8 mouse cellular contexts compared by ENCODE assay signal in the genomic region with DNA sequence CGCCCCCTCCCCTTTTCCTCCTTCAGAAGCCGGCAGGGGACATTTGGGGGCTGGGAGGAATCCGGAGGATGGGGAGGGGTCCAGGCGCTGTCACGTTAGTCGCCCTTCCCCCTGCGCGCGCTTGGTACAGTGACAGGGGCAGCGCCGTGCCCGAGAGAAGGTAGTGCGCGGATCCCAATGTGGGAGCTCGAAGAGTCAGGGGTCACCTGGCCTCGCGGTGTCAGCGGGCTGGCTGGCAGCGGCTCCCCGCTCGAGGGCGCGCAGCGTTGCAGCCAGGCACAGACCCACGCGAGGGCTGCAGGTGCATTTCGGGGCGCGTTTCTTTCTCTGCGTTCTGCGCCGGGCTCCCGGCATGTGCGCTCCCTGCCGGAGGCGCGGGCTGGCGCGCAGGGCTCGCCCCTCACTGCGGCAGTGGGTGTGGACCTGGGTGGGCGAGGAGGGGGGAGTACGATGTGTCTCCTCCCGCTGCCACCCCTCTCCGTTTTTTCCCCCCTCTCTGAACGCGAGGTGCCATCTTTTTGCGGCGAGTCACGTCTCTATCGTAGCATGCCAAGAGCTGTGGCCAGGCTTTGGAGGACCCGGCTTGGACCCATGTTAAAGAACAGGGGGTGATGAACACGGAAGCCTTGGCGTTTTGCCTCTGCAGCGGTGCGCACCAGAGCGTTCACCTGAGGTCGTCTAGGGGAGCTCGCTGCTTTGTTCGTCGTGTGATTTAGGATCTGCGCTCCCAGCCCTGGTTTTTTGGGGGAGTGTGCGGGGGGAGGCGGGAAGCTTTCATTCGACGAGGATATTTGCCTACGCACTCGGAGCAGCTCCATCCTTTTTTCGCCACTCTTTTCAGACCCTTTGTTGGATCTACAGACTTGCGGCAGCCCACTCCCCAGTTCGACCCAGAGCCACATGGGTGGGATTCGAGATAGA. TPM values are rescaled to one million over a fixed set of nuclear protein-coding genes. Genes with fewer than 3 reads are reported as not detected.
DNase-seq lines count a peak whose midpoint lies in the region; ATAC-seq and TF ChIP-seq lines count a peak whose summit lies in the region.

No protein-coding gene starts in this region.

- peaks cover 13% of the 10 kb centered on the region for H3K4me1 ChIP-seq in G1E (ENCODE audit: insufficient read depth, low read depth, low read length)
- H3K4me1 ChIP-seq in forebrain, embryonic 11.5 days (replicated peaks; ENCODE audit: control insufficient read depth, insufficient read depth, low read length) = peaks cover 11% of the 10 kb centered on the region
- peaks cover 2% of the 10 kb centered on the region; the same call in 1 of the 2 replicates for H3K4me1 ChIP-seq in hindbrain, embryonic 11.5 days (replicated peaks; ENCODE audit: control insufficient read depth, insufficient read depth, low read length)

- TF ChIP-seq CTCF in G1E (IDR thresholded peaks at IDR 0.05; ENCODE audit: low read depth, low read length) = no peak
- no peak for TF ChIP-seq CTCF in brain, embryonic 14.5 days (IDR thresholded peaks at IDR 0.05; ENCODE audit: borderline replicate concordance, extremely low read depth, insufficient read depth, insufficient read length)

- no peak for ATAC-seq in G1E (ENCODE audit: extremely low read depth, insufficient number of reproducible peaks, low FRiP score, poor library complexity, severe bottlenecking)
- peak; percentile 23 for ATAC-seq in forebrain, embryonic 11.5 days (replicated peaks; ENCODE audit: low FRiP score)
- peak; percentile 26; the same call in 1 of the 2 replicates for ATAC-seq in hindbrain, embryonic 11.5 days (ENCODE audit: low FRiP score)

- DNase-seq in G1E (ENCODE audit: low spot score) = no peak
- DNase-seq in brain, embryonic 14.5 days (ENCODE audit: low read depth) = peak; percentile 90
- DNase-seq in forebrain, embryonic 11.5 days (ENCODE audit: low spot score) = peak; percentile 76
- peak; percentile 67 for DNase-seq in hindbrain, embryonic 11.5 days (ENCODE audit: low spot score)
- DNase-seq in layer of hippocampus, postnatal 10 days (ENCODE audit: low spot score in 2 of 2) = peak; percentile 75 to 83
- DNase-seq in lung, postnatal 10 days = peak; percentile 59
- peak; percentile 61 to 66 for DNase-seq in right cerebral cortex, postnatal 36 days (ENCODE audit: low spot score in 2 of 2)
- no peak for DNase-seq in urinary bladder, postnatal 14 days (ENCODE audit: low spot score)

- peak; percentile 67 for TF ChIP-seq POLR2A in brain, embryonic 14.5 days (IDR thresholded peaks at IDR 0.05; ENCODE audit: borderline replicate concordance, extremely low read depth, insufficient read depth, insufficient read length, poor library complexity, severe bottlenecking)

- H3K9me3 ChIP-seq in G1E (replicated peaks) = peaks cover 10% of the 10 kb centered on the region
- no peaks in the 10 kb centered on the region for H3K9me3 ChIP-seq in forebrain, embryonic 11.5 days (ENCODE audit: control insufficient read depth, low read length)
- H3K9me3 ChIP-seq in hindbrain, embryonic 11.5 days (ENCODE audit: control insufficient read depth, low read length) = no peaks in the 10 kb centered on the region

- H3K4me3 ChIP-seq in G1E (ENCODE audit: low read depth, low read length) = peak overlapping the region; percentile 20; the same call in 1 of the 2 replicates
- H3K4me3 ChIP-seq in forebrain, embryonic 11.5 days (ENCODE audit: low read depth, low read length) = peak overlapping the region; percentile 54
- H3K4me3 ChIP-seq in hindbrain, embryonic 11.5 days (ENCODE audit: low read depth, low read length) = peak overlapping the region; percentile 63

- H3K27me3 ChIP-seq in G1E (ENCODE audit: insufficient read depth, low read length) = peaks cover 52% of the 10 kb centered on the region
- peaks cover 45% of the 10 kb centered on the region for H3K27me3 ChIP-seq in forebrain, embryonic 11.5 days (ENCODE audit: control insufficient read depth, insufficient read depth, low read length)
- H3K27me3 ChIP-seq in hindbrain, embryonic 11.5 days (ENCODE audit: control insufficient read depth, insufficient read depth, low read length) = peaks cover 39% of the 10 kb centered on the region

- H3K27ac ChIP-seq in forebrain, embryonic 11.5 days (ENCODE audit: low read depth, low read length) = no peak overlapping the region; the same call in 1 of the 2 replicates
- peak overlapping the region; percentile 76 for H3K27ac ChIP-seq in hindbrain, embryonic 11.5 days (ENCODE audit: low read depth, low read length)

- peak overlapping the region; percentile 49 for H3K9ac ChIP-seq in forebrain, embryonic 11.5 days (ENCODE audit: low read length)
- peak overlapping the region; percentile 70 for H3K9ac ChIP-seq in hindbrain, embryonic 11.5 days (ENCODE audit: low read depth, low read length)

- no peaks in the 10 kb centered on the region for H3K36me3 ChIP-seq in G1E (replicated peaks)
- no peaks in the 10 kb centered on the region for H3K36me3 ChIP-seq in forebrain, embryonic 11.5 days (ENCODE audit: control insufficient read depth, insufficient read depth, low read length)
- no peaks in the 10 kb centered on the region for H3K36me3 ChIP-seq in hindbrain, embryonic 11.5 days (ENCODE audit: control insufficient read depth, insufficient read depth, low read length)

- peak overlapping the region; percentile 94 for H3K4me2 ChIP-seq in forebrain, embryonic 11.5 days (ENCODE audit: low read depth, low read length, severe bottlenecking)
- H3K4me2 ChIP-seq in hindbrain, embryonic 11.5 days (replicated peaks; ENCODE audit: low read depth, low read length) = peak overlapping the region; percentile 96

- under 1% methylated on average over 65 of the region's 72 CpGs for WGBS in forebrain, embryonic 11.5 days
- under 1% methylated on average over 63 of the region's 72 CpGs for WGBS in hindbrain, embryonic 11.5 days

RNA-seq across cellular contexts. Expression of a gene that starts 1.2 kb away (rescaled TPM):
- total RNA-seq in G1E (2014; fragmentation: Nextera tagmentation) (5.5 and 7.6 TPM in 2 replicates), G1E (2017) (1.2 and 2.0 TPM in 2 replicates)
- 5.0 and 8.1 TPM in 2 replicates for polyA plus RNA-seq in G1E (2012)
- 305 and 557 TPM in 2 replicates for polyA plus RNA-seq in brain, embryonic 14.5 days (2012; rRNA removed)
- 33.0 and 43.1 TPM in 2 replicates for polyA plus RNA-seq in forebrain, embryonic 11.5 days (2014; fragmentation: Nextera tagmentation; extraction: Ambion mirVana)
- polyA plus RNA-seq in hindbrain, embryonic 11.5 days (2014; fragmentation: Nextera tagmentation; extraction: Ambion mirVana) = 91.9 and 94.9 TPM in 2 replicates
- 100 to 1,000 TPM; 506 to 549 TPM for total RNA-seq in layer of hippocampus, postnatal 10 days (2021)

RNA-seq across cellular contexts. Expression of a gene that starts 46.3 kb away (rescaled TPM):
- total RNA-seq in G1E (2014; fragmentation: Nextera tagmentation) (not detected in 2 replicates), G1E (2017) (0.06 and 0.16 TPM in 2 replicates)
- not detected in 2 replicates for polyA plus RNA-seq in G1E (2012)
- not detected in 2 replicates for polyA plus RNA-seq in brain, embryonic 14.5 days (2012; rRNA removed)
- polyA plus RNA-seq in forebrain, embryonic 11.5 days (2014; fragmentation: Nextera tagmentation; extraction: Ambion mirVana) = not detected in 2 replicates
- not detected in 2 replicates for polyA plus RNA-seq in hindbrain, embryonic 11.5 days (2014; fragmentation: Nextera tagmentation; extraction: Ambion mirVana)
- not detected for total RNA-seq in layer of hippocampus, postnatal 10 days (2021)

Comparison
In these comparisons a context has a peak if more than half of its experiments do, and no peak if none do; other contexts are left out.
1. DNase-seq: peak in brain, embryonic 14.5 days (single experiment), forebrain, embryonic 11.5 days (single experiment), hindbrain, embryonic 11.5 days (single experiment), layer of hippocampus, postnatal 10 days (2 of 2), lung, postnatal 10 days (single experiment) and right cerebral cortex, postnatal 36 days (2 of 2); none in G1E (single experiment) and urinary bladder, postnatal 14 days (single experiment).
2. Peak in every context shown above with its lines, with median percentiles within 50 percentile points of each other: H3K4me3 ChIP-seq.